Mouse (Mus musculus) left cerebral cortex, postnatal 14 days (tissue): ENCODE data around the gene Abt1. TPM values are rescaled to one million over a fixed set of nuclear protein-coding genes. Genes with fewer than 3 reads are reported as not detected.

Experiments
- DNase-seq, 2 experiments: peaks; one replicate each; pipeline ENCODE4 v3.0.0; 2021 to 2022; ENCODE audit warnings: low spot score in 2 of 2, mixed read lengths in 1 of 2
- intact Hi-C: fragments of 180-260 bp; cut with DNase I; formaldehyde crosslinking; loops from one replicate; pipeline ENCODE4 v1.15.1; 2025
- total RNA-seq, 2 experiments: library from RNA; stranded (reverse); gene quantifications; 2 replicates each; pipeline ENCODE4 v1.2.3; 2021

The Abt1 gene
- total RNA-seq, 2 experiments from 2014 or later, result 6.9 to 7.1 TPM

- intact Hi-C loops, result no loop called here
- peak; percentile 95 for DNase-seq
These were observed 22.1 kb upstream of the Abt1 start for GRCm38 (mm10) chr13:23445561-23446320.

- intact Hi-C loops, result no loop called here
These were observed 21.5 kb upstream of the Abt1 start for GRCm38 (mm10) chr13:23445156-23445555.

GRCm38 (mm10) chr13:23444451-23444850, 20.8 kb upstream of the Abt1 start:
- DNase-seq, result no peak
- intact Hi-C loops, result no loop called here

More at GRCm38 (mm10) chr13:23445156-23445555, 21.5 kb upstream of the Abt1 start:
- DNase-seq, result no peak

GRCm38 (mm10) chr13:23439901-23440300, 16.2 kb upstream of the Abt1 start:
- intact Hi-C loops, result loop anchor here (10.0 kb wide), 1 partner anchor 1415 kb away; no protein-coding TSS in a partner anchor
- no peak for DNase-seq

DNA sequence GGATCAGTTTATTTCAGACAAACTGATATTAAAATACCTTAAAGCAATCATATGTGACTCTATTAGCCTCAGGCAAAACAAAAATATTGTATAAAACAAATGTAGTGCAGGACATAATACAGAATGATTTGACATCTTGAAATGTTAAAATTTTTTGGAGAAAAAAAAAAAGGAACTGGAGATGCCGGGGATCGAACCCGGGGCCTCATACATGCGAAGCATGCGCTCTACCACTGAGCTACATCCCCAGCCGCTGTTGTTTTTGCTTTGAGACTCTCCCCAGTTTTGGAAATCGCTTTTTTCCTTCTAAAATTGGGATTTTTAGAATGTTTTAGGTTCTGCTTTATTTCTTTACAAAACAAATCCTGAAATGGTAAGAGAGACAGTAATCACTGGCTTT, 14.9 kb upstream of the Abt1 start:
- intact Hi-C loops, result loop anchor here (10.0 kb wide), 1 partner anchor 1414 kb away; no protein-coding TSS in a partner anchor
- peak in 1 of 2 experiments; percentile 74 for DNase-seq

DNA sequence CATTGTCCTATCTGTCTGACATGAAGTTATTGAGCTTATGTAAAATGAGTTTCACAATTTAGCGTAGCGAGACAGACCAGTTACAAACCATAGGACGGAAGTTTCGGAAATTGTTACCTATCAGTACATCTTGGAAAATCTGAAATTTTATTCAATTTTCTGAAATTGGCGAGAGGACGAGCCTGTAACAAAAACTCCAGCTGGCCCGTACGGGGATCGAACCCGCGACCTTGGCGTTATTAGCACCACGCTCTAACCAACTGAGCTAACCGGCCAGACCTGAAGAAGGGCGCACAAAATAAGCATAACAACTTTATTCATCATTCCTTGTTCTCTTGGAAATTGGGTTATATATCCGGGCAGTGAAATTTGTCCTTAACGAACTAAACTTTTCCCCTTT, 14.2 kb upstream of the Abt1 start:
- intact Hi-C loops, result loop anchor here (2.0 to 10.0 kb wide), 2 partner anchors 79 to 1413 kb away; no protein-coding TSS in a partner anchor
- peak; percentile 86 to 96 for DNase-seq

GRCm38 (mm10) chr13:23436861-23437822, 13.5 kb upstream of the Abt1 start:
- DNase-seq, result peak in 1 of 2 experiments; percentile 73
- intact Hi-C loops, result loop anchor here (2.0 to 10.0 kb wide), 2 partner anchors 80 to 1412 kb away; no protein-coding TSS in a partner anchor

DNA sequence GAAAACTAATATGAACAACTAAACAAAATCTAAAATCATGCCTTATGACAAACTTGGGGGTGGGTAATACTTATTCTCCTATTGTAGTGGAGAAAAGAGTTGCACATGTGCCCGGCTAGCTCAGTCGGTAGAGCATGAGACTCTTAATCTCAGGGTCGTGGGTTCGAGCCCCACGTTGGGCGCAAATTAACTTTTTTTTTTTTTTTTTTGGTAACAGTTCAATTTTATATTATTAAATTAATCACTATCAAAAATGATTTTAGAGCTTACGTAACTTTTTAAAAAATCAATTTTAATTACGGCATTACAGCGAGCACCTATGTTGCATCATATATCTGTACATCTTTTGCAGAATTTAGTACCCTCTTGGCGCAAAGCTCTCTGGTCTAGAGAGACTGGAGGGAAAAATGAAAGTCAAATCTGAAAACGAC, 12.6 kb upstream of the Abt1 start:
- intact Hi-C loops, result loop anchor here (2.0 to 10.0 kb wide), 2 partner anchors 81 to 1411 kb away; no protein-coding TSS in a partner anchor
- DNase-seq, result peak in 1 of 2 experiments; percentile 75

GRCm38 (mm10) chr13:23435676-23436075, 12.0 kb upstream of the Abt1 start:
- intact Hi-C loops, result loop anchor here (2.0 to 10.0 kb wide), 2 partner anchors 81 to 1411 kb away; no protein-coding TSS in a partner anchor

DNA sequence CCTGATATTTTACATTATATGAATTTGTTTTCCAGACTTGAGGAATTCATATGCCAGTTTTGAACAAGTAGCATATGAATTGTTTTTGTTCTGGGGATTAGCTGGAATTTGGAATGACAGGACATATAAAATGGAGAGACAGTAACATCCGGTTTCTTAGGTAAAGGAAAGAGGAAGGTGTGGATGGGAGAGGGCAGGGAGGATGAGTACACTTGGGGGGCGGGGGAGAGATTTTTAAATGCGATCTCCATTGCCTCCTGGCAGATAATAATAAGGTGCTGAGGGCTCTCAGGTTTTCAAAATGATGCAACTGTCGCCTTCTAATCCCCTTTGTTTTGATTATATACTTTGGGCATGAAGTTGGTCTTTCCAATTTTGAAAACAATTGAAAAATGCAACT, 11.6 kb upstream of the Abt1 start:
- intact Hi-C loops, result loop anchor here (10.0 kb wide), 1 partner anchor 1410 kb away; no protein-coding TSS in a partner anchor
- no peak for DNase-seq

More at GRCm38 (mm10) chr13:23435676-23436075, 12.0 kb upstream of the Abt1 start:
- DNase-seq, result no peak

DNA sequence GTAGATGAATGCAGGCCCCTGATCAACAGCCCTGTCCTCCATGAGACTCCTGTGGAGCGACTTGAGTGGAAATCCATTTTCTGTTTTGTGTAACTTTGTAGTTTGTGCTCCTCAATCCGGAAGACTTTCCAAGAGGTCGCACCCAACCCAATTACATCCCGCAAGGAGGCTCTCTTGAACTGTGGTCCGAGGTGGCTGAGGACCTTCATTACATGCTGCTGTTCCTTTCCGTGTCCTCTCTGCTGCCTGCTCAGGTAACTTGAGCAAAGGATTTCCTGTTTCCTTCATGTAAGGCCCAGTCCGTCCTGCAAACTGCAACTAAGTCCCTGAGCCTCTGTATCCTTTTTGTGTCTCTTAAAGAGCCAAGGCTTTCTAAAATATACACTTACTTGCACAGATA, 10.8 kb upstream of the Abt1 start:
- DNase-seq, result no peak
- intact Hi-C loops, result loop anchor here (5.0 to 10.0 kb wide), 2 partner anchors 1410 to 1492 kb away; no protein-coding TSS in a partner anchor

DNA sequence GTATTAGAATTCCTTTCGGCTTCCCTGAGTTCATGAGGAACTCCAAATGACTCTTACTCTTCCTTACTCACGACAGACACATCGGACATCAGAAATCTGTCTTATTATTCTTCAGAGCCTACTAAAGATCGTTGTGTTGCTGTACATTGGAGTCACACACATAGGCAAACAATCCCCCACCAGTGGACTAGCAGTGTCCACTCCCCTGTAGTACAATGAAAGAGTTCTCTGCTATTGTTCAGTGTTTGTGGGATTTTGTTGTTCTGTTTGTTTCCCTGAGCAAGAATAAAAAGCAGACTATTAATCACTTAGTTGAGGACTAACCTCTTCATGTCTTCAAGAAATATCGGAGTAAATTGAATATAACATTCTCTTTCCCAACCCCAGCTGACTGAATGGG, 10.1 kb upstream of the Abt1 start:
- intact Hi-C loops, result loop anchor here (2.0 to 10.0 kb wide), 3 partner anchors 91 to 1492 kb away; no protein-coding TSS in a partner anchor
- DNase-seq, result no peak

GRCm38 (mm10) chr13:23433206-23433605, 9.5 kb upstream of the Abt1 start:
- no peak for DNase-seq
- intact Hi-C loops, result loop anchor here (2.0 to 10.0 kb wide), 3 partner anchors 92 to 1491 kb away; no protein-coding TSS in a partner anchor

DNA sequence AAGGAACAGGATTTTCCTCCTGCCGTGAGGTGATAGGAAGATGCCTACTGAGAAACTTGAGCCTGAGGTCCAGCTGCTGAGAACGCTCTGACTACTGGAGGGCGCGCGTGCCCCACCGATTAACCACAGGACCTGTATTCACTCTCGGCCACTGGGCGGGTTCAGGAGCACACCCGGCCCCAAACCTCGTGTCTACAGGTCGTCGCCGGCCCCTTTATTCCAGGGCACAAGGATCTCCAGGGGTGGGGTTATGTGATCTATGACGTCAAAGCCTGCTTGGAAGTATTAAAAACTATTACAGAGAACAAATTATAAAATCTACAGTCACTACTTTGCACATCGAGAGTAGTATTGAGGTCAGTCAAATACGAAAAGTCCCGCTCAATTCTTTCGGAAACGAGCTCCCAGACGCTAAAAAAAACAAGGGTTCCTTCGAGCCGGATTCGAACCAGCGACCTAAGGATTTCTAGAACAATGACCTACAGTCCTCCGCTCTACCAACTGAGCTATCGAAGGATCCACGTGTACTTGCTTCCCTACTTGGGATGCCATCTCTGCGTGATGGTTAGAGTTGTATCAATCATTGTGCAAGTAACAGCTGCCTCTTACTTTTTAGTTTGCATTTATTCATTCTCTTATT, 9.0 kb upstream of the Abt1 start:
- DNase-seq, result peak; percentile 97 to 99
- intact Hi-C loops, result loop anchor here (2.0 to 10.0 kb wide), 3 partner anchors 92 to 1490 kb away; no protein-coding TSS in a partner anchor

- intact Hi-C loops, result loop anchor here (2.0 to 10.0 kb wide), 3 partner anchors 87 to 1489 kb away; no protein-coding TSS in a partner anchor
- peak; percentile 85 to 89 for DNase-seq
These were observed 7.7 kb upstream of the Abt1 start for GRCm38 (mm10) chr13:23431351-23431771.

- intact Hi-C loops, result loop anchor here (2.0 to 10.0 kb wide), 3 partner anchors 88 to 1488 kb away; no protein-coding TSS in a partner anchor
- DNase-seq, result peak; percentile 79 to 83
These were observed 7.1 kb upstream of the Abt1 start for GRCm38 (mm10) chr13:23430734-23431133.

DNA sequence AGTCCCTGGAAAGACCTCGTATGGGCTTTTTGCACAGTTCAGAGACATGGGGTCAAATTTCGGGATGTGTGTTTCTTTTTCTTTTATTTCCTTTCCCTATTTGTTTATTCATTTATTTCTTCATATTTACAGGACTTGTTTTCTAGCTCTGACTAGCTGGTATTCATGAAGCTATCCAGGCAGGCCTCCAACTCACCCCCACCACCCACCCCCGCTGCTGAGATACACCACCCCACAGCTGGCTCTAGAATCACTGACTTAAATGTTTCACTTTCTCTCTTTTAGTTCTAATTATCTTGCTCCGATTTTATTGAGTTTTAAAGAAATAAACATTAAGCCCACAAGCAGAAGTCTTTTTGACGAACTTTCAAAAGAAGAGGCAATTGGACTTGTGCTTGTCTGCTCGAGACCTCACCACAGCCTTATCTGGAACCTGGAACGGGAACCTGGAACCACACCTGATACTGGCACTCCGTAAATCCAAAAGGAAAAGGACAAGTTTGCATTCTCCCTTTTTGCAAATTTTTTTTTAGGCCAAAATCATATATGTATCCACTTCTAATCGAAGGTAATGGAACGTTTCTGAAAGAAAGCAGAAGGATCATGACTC, 6.2 kb upstream of the Abt1 start:
- intact Hi-C loops, result loop anchor here (2.0 to 10.0 kb wide), 4 partner anchors 89 to 1488 kb away; partner anchors contain the start of genes Hist1h2bb and Hist1h3c
- DNase-seq, result no peak
